Mouse (Mus musculus) stomach, postnatal 0 days (tissue): ENCODE measurements around the gene 1110051M20Rik. TPM values are rescaled to one million over a fixed set of nuclear protein-coding genes. Genes with fewer than 3 reads are reported as not detected.

Experiments
- ATAC-seq: fragments of 200-750 bp; cut with Nextera tagmentation; 2 replicates; pipeline ENCODE4 v1.8.0; 2017; ENCODE audit not compliant: low FRiP score, low TSS enrichment
- DNase-seq: peaks from one replicate; pipeline ENCODE4 v3.0.0-alpha.2; 2016; ENCODE audit warnings: low spot score
- H3K27ac ChIP-seq: fragments of 300-500 bp; sonication (generic); replicated peaks from 2 replicates; pipeline ENCODE4 v1.5.1; 2014; ENCODE audit warnings: mild to moderate bottlenecking, control low read depth
- H3K27me3 ChIP-seq: fragments of 300-500 bp; sonication (generic); 2 replicates; pipeline ENCODE4 v1.6.1; 2014; ENCODE audit warnings: low read length; ENCODE audit not compliant: control insufficient read depth, insufficient read depth
- H3K36me3 ChIP-seq: fragments of 300-500 bp; sonication (generic); 2 replicates; pipeline ENCODE4 v1.6.1; 2014; ENCODE audit warnings: low read length, mixed read lengths; ENCODE audit not compliant: control insufficient read depth, insufficient read depth
- H3K4me1 ChIP-seq: fragments of 300-500 bp; sonication (generic); replicated peaks from 2 replicates; pipeline ENCODE4 v1.6.1; 2014; ENCODE audit warnings: antibody characterized with exemption; ENCODE audit not compliant: control insufficient read depth, insufficient read depth
- H3K4me2 ChIP-seq: fragments of 300-500 bp; sonication (generic); replicated peaks from 2 replicates; pipeline ENCODE4 v1.6.1; 2014; ENCODE audit warnings: low read depth, mild to moderate bottlenecking, control low read depth, moderate library complexity
- H3K4me3 ChIP-seq: fragments of 300-500 bp; sonication (generic); 2 replicates; pipeline ENCODE4 v1.5.1; 2014; ENCODE audit warnings: low read depth, low read length, control low read depth
- H3K9ac ChIP-seq: fragments of 300-500 bp; sonication (generic); 2 replicates; pipeline ENCODE4 v1.6.1; 2014; ENCODE audit warnings: mild to moderate bottlenecking, low read length, control low read depth, mixed read lengths
- H3K9me3 ChIP-seq: fragments of 300-500 bp; sonication (generic); 2 replicates; pipeline ENCODE4 v1.6.1; 2016; ENCODE audit warnings: low read length; ENCODE audit not compliant: control insufficient read depth
- CTCF ChIP-seq: IDR thresholded peaks from 2 replicates; pipeline ENCODE4 v1.5.1; 2016; ENCODE audit warnings: antibody characterized with exemption, low read depth, mild to moderate bottlenecking, moderate library complexity
- EP300 ChIP-seq: optimal IDR thresholded peaks from 2 replicates; pipeline ENCODE3; 2016; ENCODE audit warnings: antibody characterized with exemption
- WGBS: fragments of 180-500 bp; shearing (Covaris S2); extraction: QIAGEN DNeasy Blood & Tissue Kit; methylation state at CpG from one replicate; pipeline ENCODE4 v1.1.7; 2014; 5-methylcytosine and 5-hydroxymethylcytosine counted together
- polyA plus RNA-seq: library from polyadenylated mRNA; unstranded; fragments of >200 nt; fragmentation: Nextera tagmentation; extraction: Ambion mirVana; gene quantifications from 2 replicates; pipeline ENCODE4 v1.2.1, GENCODE M21; 2015

The 1110051M20Rik gene
- polyA plus RNA-seq, 1 experiment from 2014 or later: 20.3 TPM

DNA sequence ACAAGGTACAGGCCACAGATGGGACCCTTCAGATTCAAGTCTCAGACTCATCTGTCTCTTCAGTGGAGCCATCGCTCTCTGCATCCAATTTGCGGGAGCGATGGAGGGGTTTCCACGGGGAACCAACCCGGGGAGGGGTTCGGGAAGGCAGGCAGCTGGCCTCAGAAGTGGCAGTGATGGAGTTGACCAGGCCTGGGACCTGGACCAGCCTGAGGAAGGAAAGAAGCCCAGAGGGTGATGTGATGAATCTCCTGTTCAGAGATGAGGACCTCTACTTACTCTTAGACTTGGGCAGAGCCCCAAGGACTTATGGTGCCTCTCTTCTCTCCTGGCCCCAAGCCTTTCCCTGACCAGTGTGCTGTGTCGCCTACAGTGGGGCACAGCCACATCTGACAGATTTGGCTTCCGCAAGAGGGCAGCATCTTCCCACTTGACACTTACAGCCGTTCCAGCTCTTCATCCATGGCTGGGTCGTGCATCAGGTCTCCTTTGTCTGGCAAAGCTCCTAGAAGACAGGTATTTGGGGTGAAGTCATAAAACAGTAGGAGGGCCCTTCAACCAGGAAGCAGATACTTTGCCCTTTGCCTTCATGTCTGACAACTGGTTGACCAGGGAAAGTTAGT, 165.6 kb downstream of the 1110051M20Rik start:
- peak; percentile 62 for ATAC-seq
- peak overlapping the region; percentile 35; the same call in 1 of the 2 replicates for H3K27ac ChIP-seq
- TF ChIP-seq CTCF (peak; percentile 83), EP300 (no peak)
- H3K4me3 ChIP-seq: no peak overlapping the region
- no peak overlapping the region for H3K4me2 ChIP-seq
- peak; percentile 72 for DNase-seq
- no peaks in the 10 kb centered on the region for H3K27me3 ChIP-seq
- H3K36me3 ChIP-seq: peaks cover 19% of the 10 kb centered on the region
- H3K4me1 ChIP-seq: no peaks in the 10 kb centered on the region
- no peaks in the 10 kb centered on the region for H3K9me3 ChIP-seq
- no peak overlapping the region for H3K9ac ChIP-seq
- 30% methylated on average over 10 of the region's 10 CpGs for WGBS

DNA sequence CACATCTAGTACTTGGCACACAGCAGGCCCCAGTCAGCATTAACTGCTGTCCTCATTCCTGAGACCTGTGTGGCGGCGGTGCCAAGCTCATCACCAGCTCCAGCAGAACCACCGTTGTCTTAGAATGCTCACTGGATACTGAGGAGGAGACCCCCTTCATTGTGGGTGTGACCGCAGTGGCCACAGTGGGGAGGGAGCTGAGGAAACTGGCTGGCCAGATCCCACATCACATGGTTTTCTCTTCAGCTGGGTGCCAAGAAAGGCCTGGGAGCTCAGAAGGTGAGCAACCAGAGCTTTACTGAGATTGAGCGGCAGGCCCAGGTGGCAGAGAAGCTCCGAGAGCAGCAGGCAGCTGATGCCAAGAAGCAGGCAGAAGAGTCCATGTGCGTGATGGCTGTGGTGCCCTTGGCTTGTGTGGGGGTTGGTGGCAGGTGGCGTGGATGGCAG, 174.8 kb downstream of the 1110051M20Rik start:
- no peak overlapping the region for H3K9ac ChIP-seq
- no peak overlapping the region for H3K4me2 ChIP-seq
- ATAC-seq: no peak
- H3K4me1 ChIP-seq: 0 out of 2 replicates have a peak, but pooled peaks cover 2% of the 10 kb centered on the region
- no peak overlapping the region for H3K4me3 ChIP-seq
- H3K36me3 ChIP-seq: peaks cover 38% of the 10 kb centered on the region
- WGBS: 90% methylated on average over 8 of the region's 8 CpGs
- TF ChIP-seq CTCF (no peak), EP300 (no peak)
- H3K9me3 ChIP-seq: no peaks in the 10 kb centered on the region
- H3K27me3 ChIP-seq: no peaks in the 10 kb centered on the region
- no peak overlapping the region for H3K27ac ChIP-seq
- DNase-seq: no peak

DNA sequence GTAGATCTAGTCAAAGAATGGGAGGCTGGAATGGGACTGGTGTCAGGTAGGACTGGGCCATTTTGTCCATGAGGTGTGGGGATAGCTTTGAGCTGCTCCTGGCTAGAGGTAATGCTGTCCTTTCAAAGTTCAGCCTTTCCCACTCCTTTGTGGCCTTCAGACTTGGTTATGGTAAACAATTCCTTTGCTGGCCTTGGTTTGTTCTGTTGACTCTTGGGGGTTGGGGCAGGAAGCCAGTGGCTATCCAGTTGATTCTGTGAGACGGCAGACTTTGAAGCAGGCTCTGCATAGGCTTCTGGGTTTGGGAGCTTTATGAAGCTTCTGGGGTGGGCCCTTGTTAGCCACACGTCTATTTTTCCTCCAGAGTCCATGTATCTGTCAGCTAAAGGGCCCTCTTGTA, 175.8 kb downstream of the 1110051M20Rik start:
- 0 out of 2 replicates have a peak, but pooled peaks cover 2% of the 10 kb centered on the region for H3K4me1 ChIP-seq
- H3K9ac ChIP-seq: no peak overlapping the region
- H3K4me2 ChIP-seq: no peak overlapping the region; the same call in 1 of the 2 replicates
- H3K9me3 ChIP-seq: no peaks in the 10 kb centered on the region
- no peak for TF ChIP-seq EP300
- TF ChIP-seq CTCF: no peak
- H3K4me3 ChIP-seq: no peak overlapping the region
- 0 out of 2 replicates have a peak overlapping the region, but pooled peaks have one; percentile 40 for H3K27ac ChIP-seq
- peak; percentile 55 for DNase-seq
- H3K36me3 ChIP-seq: peaks cover 28% of the 10 kb centered on the region
- ATAC-seq: no peak
- H3K27me3 ChIP-seq: no peaks in the 10 kb centered on the region
- 56% methylated on average over 2 of the region's 2 CpGs for WGBS

DNA sequence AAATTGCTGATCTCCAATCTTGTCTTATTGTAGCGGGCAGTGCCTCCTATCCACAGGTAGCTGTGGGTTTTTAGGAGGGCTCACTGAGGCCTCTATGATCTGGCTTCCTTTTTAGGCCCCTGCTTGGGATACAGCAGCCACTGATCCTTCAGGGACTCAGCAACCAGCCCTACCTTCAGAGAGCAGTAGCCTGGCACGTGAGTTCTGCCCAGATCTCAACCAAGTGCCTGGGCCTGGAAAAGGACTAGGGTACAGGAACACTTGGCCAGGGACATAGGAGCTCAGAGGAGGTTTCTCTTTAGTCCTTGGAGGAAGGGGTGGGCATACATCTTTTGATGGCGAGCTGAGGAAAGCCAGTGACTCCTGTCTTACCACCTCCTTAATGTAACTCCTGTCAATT, 176.5 kb downstream of the 1110051M20Rik start:
- H3K36me3 ChIP-seq: peaks cover 23% of the 10 kb centered on the region
- no peak overlapping the region for H3K27ac ChIP-seq

DNA sequence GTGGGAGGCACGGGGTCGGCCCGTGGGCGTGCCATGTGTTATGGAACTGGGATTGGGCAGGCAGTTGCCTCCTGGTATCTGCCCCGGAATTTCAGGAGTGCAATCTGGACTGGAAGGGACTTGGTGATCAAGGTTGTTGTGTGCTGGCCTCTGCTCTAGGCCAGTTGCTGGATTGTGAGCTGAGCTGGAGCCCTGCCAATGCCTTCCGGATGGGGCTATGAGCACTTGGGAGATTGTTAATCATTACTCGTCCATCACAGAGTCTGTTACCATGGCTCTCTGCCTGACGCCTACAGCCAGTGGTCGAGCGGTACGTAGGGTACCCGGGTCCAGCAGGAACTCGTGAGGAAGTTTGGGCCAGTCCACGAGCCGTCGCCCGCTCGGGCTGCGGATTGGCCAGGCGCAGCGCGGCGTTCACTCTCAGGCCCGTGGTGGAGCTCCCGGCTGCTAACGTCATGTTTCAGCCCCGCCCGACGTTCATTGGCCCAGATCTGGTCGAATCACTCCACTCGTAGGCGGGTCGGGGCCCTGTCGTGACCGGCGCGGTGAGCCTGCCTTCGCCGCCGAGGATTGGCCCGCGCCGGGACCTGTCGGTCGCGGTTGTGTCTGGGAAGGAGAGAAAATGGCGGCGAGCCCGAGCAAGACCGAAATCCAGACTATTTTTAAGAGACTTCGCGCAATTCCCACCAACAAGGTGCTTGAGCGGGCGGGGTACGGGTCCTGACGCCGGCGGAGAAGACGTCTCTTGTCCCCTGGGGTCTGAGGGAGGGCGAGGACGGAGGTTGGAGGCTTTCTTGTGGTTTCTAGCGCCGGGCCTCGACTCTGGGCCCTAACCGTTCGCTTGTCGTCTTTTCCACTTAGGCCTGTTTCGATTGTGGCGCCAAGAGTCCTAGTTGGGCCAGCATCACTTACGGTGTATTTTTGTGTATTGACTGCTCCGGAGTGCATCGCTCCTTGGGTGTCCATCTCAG, 179.5 kb downstream of the 1110051M20Rik start, which contains the start of gene Arfgap2:
TSS of gene Arfgap2 (plus strand) at position 264 of the 971 bp plus-strand sequence.
- Histone ChIP-seq H3K4me3 (peak within 1 kb of the TSS; percentile 78), H3K4me1 (0 out of 2 replicates have a peak, but pooled peaks cover 2% of the 10 kb centered on the region), H3K4me2 (peak within 1 kb of the TSS; percentile 82), H3K27ac (peak within 1 kb of the TSS; percentile 96), H3K36me3 (peaks cover 36% of the 10 kb centered on the region), H3K9me3 (no peaks in the 10 kb centered on the region), H3K9ac (peak within 1 kb of the TSS; percentile 96), H3K27me3 (no peaks in the 10 kb centered on the region)
- TF ChIP-seq EP300 (no peak), CTCF (peak; percentile 11; the same call in 1 of the 2 replicates)
- DNase-seq: peak; percentile 99
- WGBS: 1% methylated on average over 72 of the region's 72 CpGs
- peak; percentile 98 for ATAC-seq

More for the DNA sequence above, 176.5 kb downstream of the 1110051M20Rik start:
- ATAC-seq (no peak), DNase-seq (no peak)
- Histone ChIP-seq H3K4me3 (no peak overlapping the region), H3K4me1 (0 out of 2 replicates have a peak, but pooled peaks cover 2% of the 10 kb centered on the region), H3K9me3 (no peaks in the 10 kb centered on the region), H3K9ac (no peak overlapping the region), H3K4me2 (no peak overlapping the region), H3K27me3 (no peaks in the 10 kb centered on the region)
- no peak for TF ChIP-seq EP300
- TF ChIP-seq CTCF: no peak
- WGBS: 94% methylated on average over 3 of the region's 3 CpGs
